Mouse (Mus musculus): ENCODE measurements around the gene Arhgef3. TPM values are rescaled to one million over a fixed set of nuclear protein-coding genes. Genes with fewer than 3 reads are reported as not detected.
A peak's percentile ranks its signal among the peaks of the same experiment; 100 is the strongest.

Arhgef3 gene
- polyA plus RNA-seq, 1 experiment from 2014 or later: 26.6 TPM

- Histone ChIP-seq H3K4me1 (replicated peaks) (peaks cover 27% of the 10 kb centered on the region), H3K9me3 (no peaks in the 10 kb centered on the region), H3K4me2 (no peak overlapping the region), H3K27me3 (no peaks in the 10 kb centered on the region), H3K9ac (replicated peaks) (no peak overlapping the region), H3K36me3 (no peaks in the 10 kb centered on the region), H3K4me3 (replicated peaks) (no peak overlapping the region), H3K27ac (no peak overlapping the region)
- WGBS: 54% methylated on average over 5 of the region's 5 CpGs
- no peak for ATAC-seq (ENCODE audit: insufficient number of reproducible peaks, insufficient read depth, low FRiP score, low TSS enrichment, low read depth)
These were observed 28.0 kb downstream of the Arhgef3 start for GRCm38 (mm10) chr14:27142680-27143079.

GRCm38 (mm10) chr14:27145171-27146045 lies 30.7 kb downstream of the Arhgef3 start:
- Histone ChIP-seq H3K4me1 (replicated peaks) (peaks cover 27% of the 10 kb centered on the region), H3K4me2 (no peak overlapping the region), H3K9ac (replicated peaks) (no peak overlapping the region), H3K4me3 (replicated peaks) (no peak overlapping the region), H3K27me3 (no peaks in the 10 kb centered on the region), H3K36me3 (no peaks in the 10 kb centered on the region), H3K9me3 (no peaks in the 10 kb centered on the region), H3K27ac (peak overlapping the region; percentile 73)
- ATAC-seq (ENCODE audit: insufficient number of reproducible peaks, insufficient read depth, low FRiP score, low TSS enrichment, low read depth): no peak
- WGBS: 50% methylated on average over 8 of the region's 8 CpGs

GRCm38 (mm10) chr14:27147726-27148125 lies 33.0 kb downstream of the Arhgef3 start:
- no peak overlapping the region for H3K4me3 ChIP-seq (replicated peaks)
- peaks cover 37% of the 10 kb centered on the region for H3K4me1 ChIP-seq (replicated peaks)
- H3K4me2 ChIP-seq: no peak overlapping the region
- H3K36me3 ChIP-seq: no peaks in the 10 kb centered on the region
- no peak for ATAC-seq (ENCODE audit: insufficient number of reproducible peaks, insufficient read depth, low FRiP score, low TSS enrichment, low read depth)
- no peak overlapping the region for H3K27ac ChIP-seq
- whole genome bisulfite sequencing: 92% methylated on average over 7 of the region's 7 CpGs
- H3K27me3 ChIP-seq: no peaks in the 10 kb centered on the region
- no peak overlapping the region for H3K9ac ChIP-seq (replicated peaks)
- no peaks in the 10 kb centered on the region for H3K9me3 ChIP-seq

- Histone ChIP-seq H3K27ac (no peak overlapping the region), H3K4me2 (no peak overlapping the region), H3K9ac (replicated peaks) (no peak overlapping the region), H3K4me1 (replicated peaks) (peaks cover 36% of the 10 kb centered on the region), H3K36me3 (no peaks in the 10 kb centered on the region), H3K27me3 (no peaks in the 10 kb centered on the region), H3K4me3 (replicated peaks) (no peak overlapping the region), H3K9me3 (no peaks in the 10 kb centered on the region)
- ATAC-seq (ENCODE audit: insufficient number of reproducible peaks, insufficient read depth, low FRiP score, low TSS enrichment, low read depth): no peak
- WGBS: 96% methylated on average over 5 of the region's 5 CpGs
These were observed 34.7 kb downstream of the Arhgef3 start for GRCm38 (mm10) chr14:27149401-27149800.

GRCm38 (mm10) chr14:27150011-27150640 lies 35.4 kb downstream of the Arhgef3 start:
- Histone ChIP-seq H3K4me1 (replicated peaks) (peaks cover 36% of the 10 kb centered on the region), H3K4me2 (no peak overlapping the region), H3K27ac (no peak overlapping the region), H3K4me3 (replicated peaks) (no peak overlapping the region), H3K36me3 (no peaks in the 10 kb centered on the region), H3K9ac (replicated peaks) (no peak overlapping the region), H3K9me3 (no peaks in the 10 kb centered on the region), H3K27me3 (no peaks in the 10 kb centered on the region)
- 52% methylated on average over 6 of the region's 6 CpGs for WGBS
- ATAC-seq (ENCODE audit: insufficient number of reproducible peaks, insufficient read depth, low FRiP score, low TSS enrichment, low read depth): no peak

- peak; percentile 52 for ATAC-seq (ENCODE audit: insufficient number of reproducible peaks, insufficient read depth, low FRiP score, low TSS enrichment, low read depth)
- Histone ChIP-seq H3K4me2 (peak overlapping the region; percentile 10; the same call in 1 of the 2 replicates), H3K9ac (replicated peaks) (no peak overlapping the region), H3K36me3 (no peaks in the 10 kb centered on the region), H3K27me3 (no peaks in the 10 kb centered on the region), H3K27ac (peak overlapping the region; percentile 73), H3K4me1 (replicated peaks) (peaks cover 31% of the 10 kb centered on the region), H3K4me3 (replicated peaks) (no peak overlapping the region), H3K9me3 (no peaks in the 10 kb centered on the region)
- 11% methylated on average over 8 of the region's 8 CpGs for WGBS
These were observed 36.7 kb downstream of the Arhgef3 start for GRCm38 (mm10) chr14:27151432-27151831.

GRCm38 (mm10) chr14:27155088-27155487 lies 40.4 kb downstream of the Arhgef3 start:
- Histone ChIP-seq H3K4me1 (replicated peaks) (peaks cover 35% of the 10 kb centered on the region), H3K9me3 (no peaks in the 10 kb centered on the region), H3K9ac (replicated peaks) (no peak overlapping the region), H3K4me3 (replicated peaks) (no peak overlapping the region), H3K36me3 (no peaks in the 10 kb centered on the region), H3K4me2 (no peak overlapping the region), H3K27ac (no peak overlapping the region), H3K27me3 (no peaks in the 10 kb centered on the region)
- ATAC-seq (ENCODE audit: insufficient number of reproducible peaks, insufficient read depth, low FRiP score, low TSS enrichment, low read depth): no peak
- WGBS: 63% methylated on average over 6 of the region's 6 CpGs

GRCm38 (mm10) chr14:27156032-27156431 lies 41.3 kb downstream of the Arhgef3 start:
- Histone ChIP-seq H3K9me3 (no peaks in the 10 kb centered on the region), H3K9ac (replicated peaks) (no peak overlapping the region), H3K4me3 (replicated peaks) (no peak overlapping the region), H3K27me3 (no peaks in the 10 kb centered on the region), H3K36me3 (no peaks in the 10 kb centered on the region), H3K27ac (no peak overlapping the region), H3K4me1 (replicated peaks) (peaks cover 28% of the 10 kb centered on the region), H3K4me2 (no peak overlapping the region)
- 81% methylated on average over 6 of the region's 6 CpGs for WGBS
- ATAC-seq (ENCODE audit: insufficient number of reproducible peaks, insufficient read depth, low FRiP score, low TSS enrichment, low read depth): no peak

- Histone ChIP-seq H3K4me3 (replicated peaks) (no peak overlapping the region), H3K27ac (no peak overlapping the region)
- no peak for ATAC-seq (ENCODE audit: insufficient number of reproducible peaks, insufficient read depth, low FRiP score, low TSS enrichment, low read depth)
These were observed 43.4 kb downstream of the Arhgef3 start for GRCm38 (mm10) chr14:27158133-27158532.

GRCm38 (mm10) chr14:27158782-27159181 lies 44.1 kb downstream of the Arhgef3 start:
- H3K4me3 ChIP-seq (replicated peaks): no peak overlapping the region
- H3K9ac ChIP-seq (replicated peaks): no peak overlapping the region
- H3K27me3 ChIP-seq: no peaks in the 10 kb centered on the region
- no peaks in the 10 kb centered on the region for H3K9me3 ChIP-seq
- H3K4me1 ChIP-seq (replicated peaks): peaks cover 17% of the 10 kb centered on the region
- no peaks in the 10 kb centered on the region for H3K36me3 ChIP-seq
- WGBS: 34% methylated on average over 2 of the region's 2 CpGs
- no peak for ATAC-seq (ENCODE audit: insufficient number of reproducible peaks, insufficient read depth, low FRiP score, low TSS enrichment, low read depth)
- no peak overlapping the region for H3K4me2 ChIP-seq
- no peak overlapping the region for H3K27ac ChIP-seq

More at GRCm38 (mm10) chr14:27158133-27158532, 43.4 kb downstream of the Arhgef3 start:
- Histone ChIP-seq H3K4me1 (replicated peaks) (peaks cover 17% of the 10 kb centered on the region), H3K36me3 (no peaks in the 10 kb centered on the region), H3K9ac (replicated peaks) (no peak overlapping the region), H3K27me3 (no peaks in the 10 kb centered on the region), H3K9me3 (no peaks in the 10 kb centered on the region), H3K4me2 (no peak overlapping the region)
- WGBS: 79% methylated on average over 3 of the region's 3 CpGs

- Histone ChIP-seq H3K4me2 (no peak overlapping the region), H3K4me1 (replicated peaks) (peaks cover 7% of the 10 kb centered on the region), H3K9ac (replicated peaks) (no peak overlapping the region), H3K27ac (no peak overlapping the region), H3K36me3 (no peaks in the 10 kb centered on the region), H3K4me3 (replicated peaks) (no peak overlapping the region), H3K27me3 (no peaks in the 10 kb centered on the region), H3K9me3 (no peaks in the 10 kb centered on the region)
- WGBS: 90% methylated on average over 7 of the region's 7 CpGs
- no peak for ATAC-seq (ENCODE audit: insufficient number of reproducible peaks, insufficient read depth, low FRiP score, low TSS enrichment, low read depth)
These were observed 46.1 kb downstream of the Arhgef3 start for GRCm38 (mm10) chr14:27160762-27161161.

Measured in limb, embryonic 12.5 days (tissue).